Mouse (Mus musculus): ENCODE results near the gene Bub1b.

DNA sequence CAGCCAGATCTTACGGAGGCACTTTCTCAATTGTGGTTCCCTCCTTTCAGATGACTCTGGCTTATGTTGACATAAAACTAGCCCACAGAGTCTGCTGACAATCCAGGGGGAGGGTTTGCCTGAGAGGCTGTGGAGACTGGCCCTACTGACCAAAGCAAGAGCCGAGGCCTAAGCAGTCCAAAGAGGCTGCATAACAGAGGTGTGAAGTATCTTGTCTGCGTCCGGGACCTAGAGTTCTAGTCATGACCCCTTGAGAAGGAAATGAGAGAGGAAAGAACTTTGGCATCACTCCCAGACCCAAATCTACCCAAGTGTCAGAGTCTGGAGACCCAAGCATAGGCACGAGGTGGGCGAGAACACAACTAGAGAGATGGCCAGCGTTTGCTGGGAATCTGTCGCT lies 88.7 kb downstream of the Bub1b start:
- TF ChIP-seq CTCF (conservative IDR thresholded peaks at IDR 0.05 in 1 of 2, IDR thresholded peaks at IDR 0.05 in 1 of 2; ENCODE audit: low read depth in 2 of 2, low read length in 2 of 2) = no peak
- TF ChIP-seq POLR2A (IDR thresholded peaks at IDR 0.05; ENCODE audit: low read depth, low read length) = no peak
- no peak for TF ChIP-seq NELFE (IDR thresholded peaks at IDR 0.05; ENCODE audit: low read depth, low read length)
- no peak for TF ChIP-seq ZMIZ1 (IDR thresholded peaks at IDR 0.05; ENCODE audit: low read depth, low read length)
- TF ChIP-seq PAX5 (IDR thresholded peaks at IDR 0.05; ENCODE audit: low read length) = no peak
- no peak for TF ChIP-seq E2F4 (IDR thresholded peaks at IDR 0.05; ENCODE audit: insufficient replicate concordance, low read depth, low read length)

Measured in CH12.LX (cell line).